Mouse (Mus musculus) cortical plate, adult 2 months (tissue): Measurements from ENCODE around the gene Rpn1.

ENCODE experiments used
- CTCF ChIP-seq: fragments of 200-500 bp; IDR thresholded peaks from 2 replicates; pipeline ENCODE4 v1.5.1; 2011; ENCODE audit warnings: mild to moderate bottlenecking, control low read depth, low read length; ENCODE audit not compliant: insufficient read depth; ENCODE audit errors: extremely low read depth
- POLR2A ChIP-seq: fragments of 200-500 bp; IDR thresholded peaks from 2 replicates; pipeline ENCODE4 v1.6.1; 2011; ENCODE audit warnings: mild to moderate bottlenecking, low read length, control low read depth; ENCODE audit not compliant: insufficient read depth; ENCODE audit errors: extremely low read depth

- TF ChIP-seq POLR2A: no peak
- TF ChIP-seq CTCF: no peak
These were observed 13.8 kb upstream of the Rpn1 start for GRCm38 (mm10) chr6:88070468-88070867.
